Mouse (Mus musculus): ENCODE measurements around the gene Lsamp.

Gene Lsamp

DNA sequence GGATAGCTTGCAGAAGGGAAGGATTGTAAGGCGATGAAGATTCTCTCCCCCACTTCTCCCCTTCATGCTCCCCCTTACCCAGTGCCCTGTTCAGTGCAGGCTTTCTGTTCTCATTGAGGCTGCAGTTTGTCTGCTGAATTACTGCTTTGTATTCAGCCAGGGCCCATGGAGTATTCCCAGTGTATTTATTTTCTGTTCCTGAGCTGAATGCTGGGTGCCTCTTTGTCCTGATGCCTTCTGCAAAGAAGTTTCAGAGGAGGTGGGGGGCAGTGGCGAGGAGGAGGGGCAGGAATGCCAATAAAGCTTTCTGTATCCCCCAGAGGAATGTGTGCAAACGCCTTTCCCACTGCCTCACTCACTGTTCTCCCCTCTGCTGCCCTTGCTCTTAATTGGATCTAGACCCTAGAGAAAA is 1567.7 kb downstream of the Lsamp start:
- no peak for DNase-seq (ENCODE audit: low spot score)

DNA sequence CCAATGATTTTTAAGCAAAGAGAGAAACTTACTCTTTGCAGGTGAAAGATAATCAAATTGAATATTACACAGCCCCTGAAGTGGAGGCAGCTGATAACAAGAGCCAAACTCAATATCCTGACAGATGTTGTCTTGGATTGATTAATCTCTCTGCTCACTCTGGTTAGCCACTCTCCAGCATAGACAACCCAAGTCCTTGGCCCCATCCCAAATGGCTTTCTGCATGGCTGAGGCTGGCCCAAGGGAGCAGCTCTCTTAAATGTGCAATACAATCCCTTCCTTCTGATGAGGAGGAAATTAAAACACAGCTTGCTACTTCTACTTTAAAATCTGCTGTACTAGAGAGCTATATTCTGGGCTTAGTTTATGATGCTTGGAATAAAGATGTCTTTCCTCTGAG is 1572.9 kb downstream of the Lsamp start:
- no peak for DNase-seq (ENCODE audit: low spot score)

DNA sequence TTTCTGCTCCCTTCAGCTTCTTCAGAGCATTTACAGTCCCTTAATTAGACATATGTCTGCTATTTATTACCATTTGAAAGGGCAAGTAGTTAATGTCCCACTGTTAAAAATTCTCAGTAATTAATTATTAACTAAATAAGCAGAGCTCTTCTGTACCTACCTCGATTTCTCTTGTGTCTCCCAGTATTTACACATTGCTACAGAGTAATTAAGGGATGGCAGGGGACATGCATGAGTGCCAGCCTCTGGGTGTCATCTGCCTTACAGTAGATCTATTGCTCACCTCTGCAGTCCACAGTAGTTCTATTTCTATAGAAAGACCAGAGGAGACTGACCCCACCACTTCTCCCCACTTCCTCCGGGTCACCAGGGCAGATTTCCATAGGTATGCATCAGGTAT is 1581.1 kb downstream of the Lsamp start:
- DNase-seq (ENCODE audit: low spot score): no peak

DNA sequence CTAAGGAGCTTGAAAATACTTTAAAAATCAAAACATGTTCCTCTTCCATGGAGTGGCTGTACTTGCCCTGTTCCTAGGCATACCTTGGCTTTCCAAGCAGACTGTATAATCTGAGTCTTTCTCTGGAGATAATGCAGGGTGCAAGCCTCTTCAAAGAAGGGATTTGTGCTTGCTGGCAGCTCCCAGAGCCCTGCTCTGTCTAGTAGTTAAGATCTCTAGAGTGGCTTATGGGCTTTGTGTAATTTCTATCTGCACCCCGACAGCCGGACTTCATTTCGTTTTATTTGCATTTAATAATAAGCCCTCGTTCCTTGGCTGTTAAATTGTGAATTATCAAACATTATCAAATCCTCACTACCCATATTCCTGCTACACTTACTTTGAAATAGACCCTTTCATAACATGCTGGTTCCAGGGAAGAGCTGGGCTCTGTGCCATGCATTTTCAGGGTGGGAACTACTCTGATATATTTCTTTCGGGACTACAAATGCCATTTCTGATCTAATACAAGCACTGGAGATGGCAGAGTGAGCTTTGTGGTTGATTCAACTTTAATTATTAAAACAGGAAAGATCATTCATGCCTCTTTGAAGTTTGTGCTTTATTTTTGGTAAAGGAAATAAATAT is 1604.6 kb downstream of the Lsamp start:
- no peak for DNase-seq (ENCODE audit: low spot score)

DNA sequence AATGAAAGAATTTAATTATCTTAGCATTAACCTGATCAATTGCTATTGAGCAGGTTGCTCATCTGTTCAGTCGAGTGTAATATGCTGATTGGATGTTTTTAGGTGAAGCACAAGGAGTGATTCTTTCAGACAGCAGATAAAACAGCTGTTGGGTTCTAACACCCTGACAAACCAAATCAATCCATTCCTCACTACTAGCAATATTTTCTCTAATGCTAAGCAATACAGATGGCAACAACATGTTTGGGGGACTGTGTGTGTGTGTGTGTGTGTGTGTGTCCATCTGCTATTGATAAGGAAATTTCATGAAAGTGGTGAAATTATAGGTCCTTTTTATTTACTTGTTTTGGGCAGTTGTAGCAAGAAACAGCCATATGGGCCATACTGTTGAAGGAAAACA is 1628.1 kb downstream of the Lsamp start:
- no peak for DNase-seq (ENCODE audit: low spot score)

DNA sequence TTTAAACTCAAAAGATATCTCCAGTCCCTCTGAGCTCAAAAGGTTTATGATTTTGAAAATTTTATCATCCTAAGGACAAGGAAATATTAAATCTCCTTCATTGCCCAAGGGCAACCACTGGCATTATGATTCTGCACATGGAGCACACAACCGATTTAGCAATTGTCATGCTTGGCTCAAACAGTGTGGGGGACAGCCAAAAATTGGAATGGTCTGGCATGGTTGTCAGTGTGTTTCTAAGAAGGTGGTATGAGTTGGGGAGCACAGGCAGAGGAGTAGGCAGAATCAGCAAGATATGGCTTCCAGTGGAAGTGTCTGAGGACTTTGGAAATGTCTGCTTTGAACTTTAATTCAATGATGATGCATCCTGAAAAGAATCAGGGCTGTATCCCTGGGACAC is 1639.7 kb downstream of the Lsamp start:
- DNase-seq (ENCODE audit: low spot score): no peak

DNA sequence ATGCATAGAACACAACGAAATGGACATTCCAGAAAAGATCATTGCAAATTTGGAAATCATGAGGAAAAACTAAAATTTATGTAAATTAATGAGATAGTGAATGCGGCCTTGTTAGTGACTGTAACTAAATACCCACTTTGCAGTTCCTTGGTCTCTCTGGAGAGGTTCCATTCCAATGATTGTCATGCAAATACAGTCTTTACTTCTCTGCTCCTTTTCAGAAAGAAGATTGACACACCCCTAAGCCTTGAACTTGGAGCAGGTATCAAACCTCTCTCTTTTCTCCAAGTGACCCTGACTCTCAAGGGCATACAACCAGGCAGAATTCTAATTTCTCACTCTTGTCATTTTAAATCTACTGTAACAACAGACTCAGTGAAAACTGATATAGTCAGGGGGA is 1649.7 kb downstream of the Lsamp start:
- no peak for DNase-seq (ENCODE audit: low spot score)

DNA sequence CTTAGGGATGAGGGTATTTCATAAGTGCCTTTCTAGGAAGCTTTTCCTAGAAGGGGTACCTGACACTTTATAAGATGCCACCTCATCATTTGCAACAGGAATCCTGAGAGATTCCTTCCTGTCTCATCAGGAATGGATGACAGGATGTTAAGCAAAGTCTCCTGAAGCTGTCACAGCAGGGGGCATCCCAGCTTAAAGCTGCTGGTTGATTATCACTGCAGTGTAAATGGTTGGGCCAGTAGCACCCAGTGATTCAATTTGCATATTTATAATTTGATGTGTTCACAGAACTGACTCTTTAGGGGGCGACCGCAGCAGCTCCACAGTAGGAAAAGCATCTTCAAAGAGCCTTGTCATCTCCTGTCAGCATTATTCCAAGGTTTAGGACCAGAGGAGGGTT is 1656.7 kb downstream of the Lsamp start:
- no peak for DNase-seq (ENCODE audit: low spot score)

DNA sequence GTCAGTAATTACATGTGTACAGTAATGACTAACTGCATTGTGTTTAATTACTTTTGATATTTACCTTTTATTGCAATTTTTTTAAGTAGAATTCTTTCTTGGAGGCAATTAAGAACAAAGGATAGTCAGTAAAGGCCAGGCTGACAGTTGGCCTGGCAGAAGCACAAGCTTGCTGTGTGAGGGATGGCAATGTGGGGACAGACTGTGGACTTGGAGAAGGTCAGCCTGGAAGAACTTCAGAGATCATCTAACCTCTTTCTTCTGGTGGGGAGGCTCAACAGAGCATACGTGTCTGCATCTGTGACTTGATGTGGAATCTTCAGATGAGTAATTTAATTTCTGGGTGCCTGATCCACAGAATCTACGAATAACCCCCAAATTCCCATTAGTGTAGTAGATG is 1669.1 kb downstream of the Lsamp start:
- no peak for DNase-seq (ENCODE audit: low spot score)

DNA sequence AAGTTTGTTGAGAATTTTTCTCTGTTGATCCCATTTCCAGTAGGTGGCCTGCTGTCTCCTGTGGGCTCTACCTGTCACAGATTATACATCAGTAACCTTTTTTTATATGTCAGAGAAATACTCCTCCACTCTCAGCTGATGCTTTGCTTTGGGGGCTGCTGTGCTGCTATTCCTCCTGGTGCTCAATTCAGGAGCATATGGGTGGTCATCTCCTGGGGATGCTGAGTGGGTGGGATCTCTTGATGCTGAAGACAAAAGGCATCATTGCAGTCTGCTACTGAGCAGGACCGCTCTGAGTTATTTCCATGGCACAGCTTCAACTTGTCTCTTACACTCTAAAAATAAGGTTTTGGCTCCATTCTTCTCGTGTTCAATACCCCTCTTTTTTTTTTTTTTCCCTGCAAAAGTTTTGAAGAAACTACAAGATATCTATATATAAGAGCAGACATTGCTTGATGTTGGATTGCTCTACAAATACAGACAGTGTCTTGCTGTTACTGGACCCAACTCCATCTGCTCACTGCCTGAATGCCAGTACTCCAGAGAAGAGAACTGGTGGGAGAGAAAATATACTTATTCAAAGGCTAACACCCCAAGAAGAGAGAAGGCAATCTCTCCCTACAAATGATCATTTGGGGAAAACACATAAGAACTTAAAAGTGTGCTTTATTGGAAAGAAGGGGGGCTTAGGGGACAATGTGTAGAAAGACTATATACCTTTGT is 1690.3 kb downstream of the Lsamp start:
- no peak for DNase-seq (ENCODE audit: low spot score)

DNA sequence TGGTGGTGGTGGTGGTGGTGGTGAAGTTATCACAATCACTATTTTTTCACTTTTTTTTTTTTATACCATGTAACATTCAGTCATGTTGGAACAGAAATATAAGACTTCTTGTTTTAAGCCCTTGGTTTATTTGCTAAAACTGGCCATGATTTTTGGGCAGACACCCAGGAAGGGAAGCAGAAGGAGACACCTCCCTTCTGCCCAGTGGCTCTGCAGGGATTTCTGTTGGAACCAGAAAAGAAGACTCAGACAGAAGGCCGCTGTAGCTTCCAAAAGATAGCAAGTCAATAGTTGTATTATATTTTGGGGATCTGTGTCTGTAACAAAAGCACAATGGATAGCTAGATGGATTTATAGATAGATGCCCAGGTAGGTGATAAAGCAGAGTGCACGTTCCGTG is 1691.6 kb downstream of the Lsamp start:
- no peak for DNase-seq (ENCODE audit: low spot score)

DNA sequence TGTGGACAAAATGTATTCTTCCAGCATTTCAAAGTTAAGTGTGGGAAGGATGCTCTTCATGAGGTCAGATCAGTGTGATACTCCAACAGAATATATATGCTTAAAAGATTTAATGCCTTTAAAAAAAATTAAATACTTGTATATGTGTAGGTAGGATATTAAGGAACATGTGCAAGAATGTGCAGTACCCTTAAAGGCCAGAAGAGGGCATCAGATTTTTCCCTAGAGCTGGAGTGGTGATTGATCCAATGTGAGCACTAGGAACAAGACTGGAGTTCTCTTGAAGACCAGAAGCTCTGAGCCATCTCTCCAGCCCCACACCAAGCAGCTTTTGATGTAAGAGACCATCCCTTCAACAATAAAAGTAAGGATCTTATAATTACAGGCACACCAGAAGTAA is 1708.3 kb downstream of the Lsamp start:
- no peak for DNase-seq (ENCODE audit: low spot score)

DNA sequence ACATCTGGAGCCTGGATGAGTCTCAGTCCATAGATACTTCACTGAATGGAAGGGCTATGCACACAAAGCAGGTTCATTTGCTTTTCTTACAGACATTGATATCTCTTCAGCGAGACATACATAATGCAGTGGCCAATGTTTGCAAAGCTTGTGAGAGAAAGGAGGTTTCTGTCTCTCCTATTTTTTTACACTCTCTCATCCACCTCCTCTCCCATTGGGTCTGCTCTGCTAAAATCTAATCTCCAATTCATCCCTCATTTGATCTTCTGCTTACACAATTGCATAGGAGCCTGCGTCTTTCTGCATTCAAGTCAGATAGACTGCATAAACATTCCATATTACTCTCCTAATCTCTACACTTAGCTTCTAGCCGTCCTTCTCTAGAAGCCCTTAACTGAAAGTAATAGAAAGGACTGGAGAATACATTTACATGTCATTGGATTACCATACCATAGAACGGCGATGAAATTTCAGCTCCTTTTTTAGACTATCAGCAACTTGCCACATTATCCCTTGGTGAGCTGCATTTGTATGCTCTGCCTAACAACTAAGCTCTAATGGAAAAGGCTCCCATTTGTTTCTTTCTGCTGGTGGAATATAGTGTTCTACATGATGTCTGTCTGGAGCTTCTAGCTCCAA is 1717.7 kb downstream of the Lsamp start:
- DNase-seq (ENCODE audit: low spot score): no peak

DNA sequence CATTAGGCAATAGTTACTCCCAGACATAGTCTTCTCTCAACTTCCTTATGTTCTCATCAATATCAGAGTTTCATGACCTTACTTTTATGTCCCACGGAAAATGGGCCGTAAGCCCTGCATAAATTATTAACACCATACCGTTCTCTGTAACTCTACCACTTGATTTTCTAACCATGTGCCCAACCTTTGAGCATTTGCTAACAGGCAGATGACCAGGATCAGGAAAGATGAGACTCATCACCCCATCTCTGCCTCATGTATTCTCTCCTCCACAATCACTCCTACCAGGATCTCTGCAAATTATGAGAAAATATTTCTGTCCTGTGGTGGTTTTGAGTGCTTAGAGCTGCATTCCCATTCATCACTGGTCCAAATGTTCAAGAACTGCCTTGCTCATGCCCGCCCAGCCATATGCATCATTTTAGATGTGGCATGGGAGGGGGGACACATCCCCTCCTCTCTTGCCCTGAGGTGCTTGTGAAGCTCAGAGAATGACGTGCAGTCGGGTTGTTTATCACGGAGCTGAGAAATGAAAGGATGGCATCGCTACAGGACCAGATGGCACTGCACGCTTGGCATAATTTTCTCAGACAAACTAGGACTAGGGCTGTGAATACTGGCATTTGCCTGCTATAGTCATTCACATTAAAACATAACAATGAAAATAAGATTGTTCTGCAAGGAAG is 1744.9 kb downstream of the Lsamp start:
- DNase-seq (ENCODE audit: low spot score): no peak

DNA sequence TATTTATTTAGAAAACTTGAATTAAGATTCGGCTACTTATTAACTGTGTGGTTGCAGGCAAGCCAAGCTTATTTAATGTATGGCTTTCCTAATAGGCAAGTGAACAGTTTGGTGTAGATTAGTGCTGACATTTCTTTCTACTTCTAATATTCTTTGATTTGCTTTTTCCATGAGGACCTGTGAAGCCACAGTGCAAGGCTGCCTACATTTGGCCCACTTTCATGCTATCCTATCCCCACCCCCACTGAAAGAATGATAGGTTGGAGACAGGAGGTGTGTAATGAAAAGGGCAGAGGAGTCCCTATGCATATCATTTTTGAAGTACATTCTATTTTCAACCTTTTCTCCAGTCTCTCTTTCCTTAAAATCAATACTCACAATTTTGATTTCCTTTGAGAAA is 1745.8 kb downstream of the Lsamp start:
- DNase-seq (ENCODE audit: low spot score): no peak

DNA sequence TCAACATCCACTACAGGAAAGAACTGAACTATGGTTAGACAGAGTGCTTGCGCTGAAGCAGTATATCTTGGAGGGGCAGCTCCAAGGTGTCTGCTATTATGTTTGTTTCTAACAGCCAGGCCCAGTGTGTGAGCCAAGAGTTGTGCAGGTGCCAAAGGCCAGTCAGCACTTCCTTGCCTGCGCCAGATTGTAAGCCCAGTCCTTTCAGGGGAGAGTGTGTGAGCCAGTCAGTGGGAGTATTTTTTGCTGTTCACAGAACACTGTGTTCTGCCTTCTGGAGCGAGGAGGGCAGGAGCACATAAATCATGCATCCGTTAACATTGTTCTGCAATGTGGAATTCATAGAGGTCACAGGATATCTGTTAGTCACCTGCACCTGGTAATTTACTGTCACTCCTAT is 1760.9 kb downstream of the Lsamp start:
- DNase-seq (ENCODE audit: low spot score): peak; percentile 4

DNA sequence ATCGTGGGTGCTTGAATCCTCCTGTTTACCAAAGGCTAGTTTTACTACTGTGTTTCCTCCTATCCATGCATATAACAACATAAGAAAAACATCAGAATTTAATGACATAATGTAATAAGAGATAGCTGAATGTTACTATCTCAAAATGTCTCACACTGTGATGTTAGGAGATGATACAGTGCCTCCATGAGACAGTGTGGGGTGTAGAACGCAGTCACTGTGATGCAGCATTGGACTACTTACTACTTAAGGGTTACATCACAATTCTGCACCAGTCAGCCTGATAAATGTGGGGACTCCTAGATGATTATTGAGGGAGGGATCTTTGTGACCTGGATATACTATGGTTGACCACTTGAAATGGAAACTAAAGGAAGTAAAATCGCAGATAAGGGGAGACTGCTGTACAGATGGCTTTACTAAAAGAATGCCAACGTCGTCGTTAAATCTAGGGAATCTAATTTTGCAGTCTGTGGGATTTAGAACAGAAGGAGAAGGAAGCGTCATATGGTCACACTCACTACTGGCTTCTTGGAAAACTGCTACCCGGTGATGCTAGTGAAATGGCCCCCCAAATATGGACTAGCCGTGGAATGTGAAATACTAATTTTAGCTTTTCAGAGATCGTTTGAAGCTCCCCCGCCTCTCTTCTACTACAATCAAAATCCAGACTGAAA is 1762.2 kb downstream of the Lsamp start:
- DNase-seq (ENCODE audit: low spot score): no peak

DNA sequence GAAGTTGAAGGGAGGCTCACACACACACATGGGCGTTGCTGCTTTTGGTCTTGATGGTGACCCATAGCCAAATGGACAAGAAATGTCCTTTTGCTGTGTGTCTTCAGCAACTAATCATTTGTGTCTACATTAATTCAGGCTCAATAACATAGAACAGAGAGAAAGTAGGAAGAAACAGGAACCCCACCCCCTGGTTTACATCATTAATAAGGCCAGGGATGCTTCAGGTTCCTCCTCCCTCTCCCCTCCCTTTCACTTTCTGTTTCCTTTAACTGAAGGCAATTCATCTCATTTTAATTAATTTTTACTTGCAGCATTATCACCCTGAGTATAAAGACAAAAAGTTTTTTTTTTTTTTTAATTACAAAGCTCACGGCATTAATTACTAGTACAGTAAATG is 1763.7 kb downstream of the Lsamp start:
- DNase-seq (ENCODE audit: low spot score): no peak

DNA sequence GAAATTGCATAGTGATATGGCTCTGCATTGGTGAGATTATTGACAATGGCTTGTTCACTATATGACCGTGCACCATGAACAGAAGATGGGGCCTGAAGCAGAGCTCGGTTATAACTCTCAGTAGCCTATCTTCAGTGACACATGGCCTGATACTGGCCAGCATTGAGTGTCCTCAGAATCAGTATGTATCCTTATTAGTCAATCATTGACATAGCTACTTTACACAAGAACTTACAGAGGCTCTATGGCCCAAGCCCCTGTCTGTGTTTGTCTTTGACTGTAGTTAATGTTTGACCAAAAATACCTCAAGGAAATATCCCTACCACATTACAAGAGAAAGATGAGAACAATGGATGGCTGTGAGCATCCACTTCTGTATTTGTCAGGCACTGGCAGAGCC is 1764.6 kb downstream of the Lsamp start:
- DNase-seq (ENCODE audit: low spot score): no peak

DNA sequence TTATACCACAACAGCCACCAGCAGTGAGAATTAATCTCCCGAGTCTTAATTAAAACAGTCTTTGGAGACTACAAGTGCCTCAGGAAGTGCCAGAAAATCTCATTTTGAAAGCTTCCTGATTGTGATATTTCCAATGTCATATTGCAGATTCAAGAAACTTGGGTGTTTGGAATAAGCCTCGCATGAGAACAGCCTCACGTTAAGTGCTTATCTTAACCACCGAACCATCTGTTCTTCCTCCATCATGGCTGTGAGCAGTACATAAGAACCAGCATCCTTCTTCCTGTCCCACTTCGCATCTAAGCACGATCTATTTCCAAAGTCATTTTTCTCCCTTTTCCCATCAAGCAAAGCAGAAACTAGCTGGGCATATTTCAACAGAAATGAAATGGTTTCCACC is 1780.1 kb downstream of the Lsamp start:
- DNase-seq (ENCODE audit: low spot score): no peak

DNA sequence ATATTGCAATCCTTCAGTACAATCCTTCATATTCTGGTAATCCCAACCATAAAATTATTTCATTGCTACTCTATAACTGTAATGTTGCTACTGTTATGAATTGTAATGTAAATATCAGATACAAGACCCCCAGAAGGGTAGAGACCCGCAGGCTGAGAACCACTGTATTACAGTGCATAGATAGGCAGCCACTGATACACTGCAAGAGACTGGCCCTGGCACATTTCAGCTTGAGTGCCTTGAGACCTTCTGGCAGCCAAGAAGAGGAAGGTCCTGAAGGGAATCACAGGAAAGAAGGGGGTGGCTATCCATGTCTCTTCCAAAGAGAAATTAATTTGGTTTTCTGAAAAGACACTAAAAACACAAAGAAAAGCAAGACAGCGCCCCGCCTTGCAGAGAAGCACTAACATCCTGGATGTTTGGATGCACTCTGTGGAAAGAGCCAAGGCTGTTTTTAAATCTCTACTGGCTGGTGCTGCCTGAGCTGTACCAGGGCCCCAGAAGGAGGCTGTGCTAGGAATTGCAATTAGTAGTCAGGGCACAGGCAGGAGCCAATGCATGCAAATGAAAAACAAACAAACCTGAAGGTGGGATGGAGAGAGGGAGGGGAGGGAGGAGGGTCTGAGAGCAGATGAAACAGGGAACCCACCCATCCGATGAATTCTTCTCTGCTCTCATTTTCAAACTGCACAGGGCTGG is 1787.4 kb downstream of the Lsamp start:
- no peak for DNase-seq (ENCODE audit: low spot score)

DNA sequence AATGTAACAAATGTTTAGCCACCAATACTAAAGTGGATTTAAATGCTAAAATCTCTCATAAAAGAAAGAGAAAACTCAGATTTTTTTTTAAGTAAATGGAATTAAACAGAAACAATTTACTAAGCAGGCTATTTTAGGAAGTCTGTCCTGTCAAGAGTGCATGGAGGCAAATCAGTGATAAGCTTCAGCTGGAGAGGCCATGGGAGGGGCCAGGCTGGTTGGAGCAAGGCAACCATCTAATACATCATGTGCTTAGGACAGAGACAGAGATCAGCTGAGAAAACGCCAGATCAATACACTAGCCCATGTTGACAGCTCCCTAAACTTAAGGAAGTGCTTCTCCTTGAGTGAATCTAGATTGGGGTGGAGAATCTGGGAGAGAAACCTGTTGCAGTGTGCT is 1793.4 kb downstream of the Lsamp start:
- DNase-seq (ENCODE audit: low spot score): no peak
